Mouse (Mus musculus) gonadal fat pad, adult 2 months (tissue): Measurements from ENCODE around the gene Fpr3. TPM values are rescaled to one million over a fixed set of nuclear protein-coding genes. Genes with fewer than 3 reads are reported as not detected.
"Not testable (repeated sequence)": the region's sequence is repeated elsewhere in the genome, so short reads cannot be mapped to it uniquely, and the experiment has no call there.

Experiments used
- DNase-seq: peaks from one replicate; pipeline ENCODE4 v3.0.0-alpha.2; 2012; ENCODE audit warnings: low read depth
- polyA plus RNA-seq: library from polyadenylated mRNA; depleted of rRNA; stranded (reverse); fragments of >200 nt; gene quantifications from 2 replicates; pipeline ENCODE4 v1.2.3, GENCODE M21; 2012; rRNA removed

Gene Fpr3
- polyA plus RNA-seq, 1 experiment, result not detected

DNA sequence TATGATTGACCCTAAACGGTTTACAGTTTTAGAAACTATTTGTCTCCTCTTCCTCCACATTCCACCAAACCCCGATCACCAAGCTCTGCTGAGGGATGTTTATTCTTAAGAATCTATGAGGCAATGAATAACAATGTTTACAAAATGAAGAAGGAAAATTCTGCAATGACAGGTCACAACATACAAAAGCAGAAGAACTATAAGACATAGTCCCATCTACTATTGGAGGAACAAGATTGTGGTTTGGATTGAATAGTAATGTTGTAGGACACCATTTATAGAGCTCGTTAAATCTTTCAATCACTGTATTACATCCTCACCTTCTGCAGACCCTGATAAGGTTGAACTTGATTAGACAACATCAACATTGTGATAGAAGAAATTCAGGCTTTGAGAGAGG lies 5.0 kb upstream of the Fpr3 start:
- DNase-seq, result no peak

GRCm38 (mm10) chr17:17883840-17884239 lies 3.8 kb upstream of the Fpr3 start, which contains the start of gene Fpr1:
Gene Fpr1 (minus strand): TSS chr17:17883940.
- DNase-seq, result no peak

DNA sequence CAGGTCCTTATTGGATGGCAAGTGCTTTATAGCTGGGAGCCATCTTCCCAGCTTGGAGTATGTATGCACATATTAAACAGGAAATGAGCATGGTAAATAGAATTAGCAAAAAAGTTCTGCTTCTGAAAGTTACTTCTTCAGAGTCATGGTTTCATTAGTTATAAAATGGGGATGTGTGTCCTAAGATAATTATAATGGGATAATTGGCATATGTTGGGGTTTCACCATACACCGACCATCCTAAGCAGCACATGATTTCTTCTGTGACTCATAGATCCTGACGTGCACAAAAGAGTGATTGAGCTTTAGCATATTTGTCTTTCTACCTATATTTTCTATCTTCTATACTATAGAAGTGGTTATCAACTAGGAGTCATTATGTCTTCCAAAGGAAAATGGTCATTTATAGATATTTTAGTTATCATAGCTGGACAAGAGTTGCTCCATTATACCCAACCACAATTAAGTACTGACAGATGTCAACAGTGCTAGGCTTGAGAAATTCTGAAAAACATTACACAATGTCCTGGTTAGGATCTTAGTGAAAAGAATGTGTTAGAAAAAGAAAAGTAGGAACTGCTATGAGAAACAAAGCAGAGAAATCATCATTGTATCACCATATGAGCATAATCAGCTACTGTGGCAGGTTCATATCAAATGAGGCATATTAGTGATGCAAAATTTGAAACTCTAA lies 2.2 kb downstream of the Fpr3 start:
- DNase-seq, result no peak

DNA sequence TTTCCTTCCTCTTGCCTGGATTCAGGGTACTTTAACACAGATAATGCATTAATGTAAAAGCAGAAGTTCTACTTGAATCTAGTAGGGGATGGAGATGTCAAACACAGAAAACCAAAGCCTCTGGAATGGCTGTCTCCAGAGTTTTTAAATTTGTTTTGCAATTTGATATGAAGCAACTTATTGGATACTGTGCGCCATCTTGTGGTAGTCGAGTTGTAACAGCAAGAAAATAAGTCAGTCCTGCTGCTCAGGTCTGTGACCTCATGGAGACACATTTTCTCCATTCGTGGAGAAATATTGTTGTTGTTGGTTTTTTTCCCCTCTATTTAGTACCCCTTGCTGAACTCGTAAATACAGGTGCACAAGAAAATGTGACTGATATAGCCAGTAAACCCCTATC lies 8.4 kb downstream of the Fpr3 start:
- DNase-seq, result no peak

GRCm38 (mm10) chr17:17899268-17899667 lies 11.6 kb downstream of the Fpr3 start:
- DNase-seq, result no peak

GRCm38 (mm10) chr17:17900768-17901167 lies 13.1 kb downstream of the Fpr3 start:
- no peak for DNase-seq

- peak; percentile 19 for DNase-seq
Observed at GRCm38 (mm10) chr17:17909636-17910421, 22.2 kb downstream of the Fpr3 start.

DNA sequence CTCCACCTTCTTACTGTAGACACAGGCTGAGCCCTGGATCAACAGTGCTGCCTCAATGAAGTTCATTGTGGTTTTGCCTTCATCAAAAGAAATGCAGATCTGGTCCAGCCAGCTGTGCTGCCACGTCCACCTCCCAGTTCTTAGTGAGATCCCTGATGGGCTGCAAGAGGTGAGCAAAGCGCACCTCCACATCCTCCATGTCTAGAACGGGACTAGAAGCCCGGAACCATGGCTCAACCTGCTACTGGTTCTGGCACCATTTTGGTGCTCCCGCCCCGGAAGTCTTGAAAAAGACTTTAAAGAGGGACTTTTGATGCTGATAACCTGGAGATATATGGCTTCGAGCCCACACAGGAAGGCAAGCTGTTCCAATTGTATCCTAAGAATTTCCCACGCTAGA lies 25.0 kb downstream of the Fpr3 start:
- not testable (repeated sequence) for DNase-seq

- DNase-seq, result no peak
Observed at GRCm38 (mm10) chr17:17917376-17917775, 29.7 kb downstream of the Fpr3 start.

- no peak for DNase-seq
Observed at GRCm38 (mm10) chr17:17917782-17918181, 30.1 kb downstream of the Fpr3 start.

- DNase-seq, result no peak
Observed at GRCm38 (mm10) chr17:17973443-17973842, 85.8 kb downstream of the Fpr3 start.

DNA sequence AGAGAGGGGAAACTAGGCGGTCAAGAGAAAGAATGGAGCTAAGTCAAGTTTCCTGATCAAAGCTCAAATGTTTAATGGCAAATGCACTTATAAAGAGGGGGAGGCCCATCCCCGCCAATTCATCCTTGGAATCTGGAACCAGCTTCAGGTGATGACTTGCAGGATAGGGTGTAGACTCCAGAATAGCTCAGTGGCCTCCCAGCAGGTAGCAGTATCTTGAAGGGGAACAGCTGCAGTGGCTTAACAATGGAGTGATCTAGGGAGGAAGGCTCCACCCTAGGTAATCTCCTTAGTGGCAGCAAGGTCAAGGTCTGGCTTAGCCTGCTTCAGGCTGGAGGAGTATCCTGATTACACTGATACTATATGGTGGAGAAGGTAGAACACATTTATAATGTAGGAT lies 93.6 kb downstream of the Fpr3 start:
- DNase-seq, result not testable (repeated sequence)

GRCm38 (mm10) chr17:18004752-18005151 lies 117.1 kb downstream of the Fpr3 start:
- DNase-seq, result no peak

Other genes with a start within 250 kb of the Fpr3 start
- not detected in 2 replicates for gene Vmn2r90, start 184.1 kb upstream of the Fpr3 start, polyA plus RNA-seq
- gene Spaca6, start 60.7 kb upstream of the Fpr3 start, polyA plus RNA-seq, result 80.0 and 90.9 TPM in 2 replicates
- gene Has1, start 32.6 kb upstream of the Fpr3 start, polyA plus RNA-seq, result 0.32 and 0.92 TPM in 2 replicates
- gene Fpr1, start 3.9 kb upstream of the Fpr3 start, polyA plus RNA-seq, result 0.41 and 0.69 TPM in 2 replicates
- 0.23 and 0.34 TPM in 2 replicates for gene Fpr2, start within 50 bp of the Fpr3 start, polyA plus RNA-seq
- not detected in 2 replicates for gene Fpr-rs4, start 133.9 kb downstream of the Fpr3 start, polyA plus RNA-seq
- not detected in 2 replicates for gene Vmn2r124, start 161.6 kb downstream of the Fpr3 start, polyA plus RNA-seq
- gene Vmn2r91, start 197.2 kb downstream of the Fpr3 start, polyA plus RNA-seq, result not detected in 2 replicates